Mouse (Mus musculus) midbrain, embryonic 13.5 days (tissue): Measurements from ENCODE around the gene Zmynd8. TPM values are rescaled to one million over a fixed set of nuclear protein-coding genes. Genes with fewer than 3 reads are reported as not detected.

ENCODE experiments used
- ATAC-seq: fragments of 200-750 bp; cut with Nextera tagmentation; 2 replicates; pipeline ENCODE4 v1.8.0; 2017; ENCODE audit warnings: mild to moderate bottlenecking, moderate TSS enrichment, moderate library complexity
- H3K27ac ChIP-seq: fragments of 300-500 bp; sonication (generic); 2 replicates; pipeline ENCODE4 v1.5.1; 2015; ENCODE audit warnings: inconsistent platforms, mild to moderate bottlenecking, moderate library complexity
- H3K27me3 ChIP-seq: fragments of 300-500 bp; sonication (generic); 2 replicates; pipeline ENCODE4 v1.6.1; 2015; ENCODE audit warnings: mild to moderate bottlenecking, inconsistent platforms
- H3K36me3 ChIP-seq: fragments of 300-500 bp; sonication (generic); 2 replicates; pipeline ENCODE4 v1.6.1; 2015; ENCODE audit warnings: mild to moderate bottlenecking, inconsistent platforms
- H3K4me1 ChIP-seq: fragments of 300-500 bp; sonication (generic); replicated peaks from 2 replicates; pipeline ENCODE4 v1.6.1; 2015; ENCODE audit warnings: inconsistent platforms
- H3K4me2 ChIP-seq: fragments of 300-500 bp; sonication (generic); replicated peaks from 2 replicates; pipeline ENCODE4 v1.6.1; 2015; ENCODE audit warnings: moderate library complexity, mild to moderate bottlenecking, inconsistent platforms
- H3K4me3 ChIP-seq: fragments of 300-500 bp; sonication (generic); replicated peaks from 2 replicates; pipeline ENCODE4 v1.5.1; 2015; ENCODE audit warnings: mild to moderate bottlenecking, inconsistent platforms
- H3K9ac ChIP-seq: fragments of 300-500 bp; sonication (generic); replicated peaks from 2 replicates; pipeline ENCODE4 v1.6.1; 2015; ENCODE audit warnings: mild to moderate bottlenecking, inconsistent platforms
- H3K9me3 ChIP-seq: fragments of 300-500 bp; sonication (generic); 2 replicates; pipeline ENCODE4 v1.6.1; 2016; ENCODE audit warnings: mild to moderate bottlenecking, inconsistent platforms
- WGBS: fragments of 180-500 bp; shearing (Covaris S2); methylation state at CpG from one replicate; pipeline ENCODE4 v1.1.7; 2015; 5-methylcytosine and 5-hydroxymethylcytosine counted together
- polyA plus RNA-seq: library from polyadenylated mRNA; unstranded; fragments of >200 nt; fragmentation: Nextera tagmentation; extraction: Ambion mirVana; gene quantifications from 2 replicates; pipeline ENCODE4 v1.2.1, GENCODE M21; 2015

Gene Zmynd8
- polyA plus RNA-seq, 1 experiment from 2014 or later: 86.8 TPM

DNA sequence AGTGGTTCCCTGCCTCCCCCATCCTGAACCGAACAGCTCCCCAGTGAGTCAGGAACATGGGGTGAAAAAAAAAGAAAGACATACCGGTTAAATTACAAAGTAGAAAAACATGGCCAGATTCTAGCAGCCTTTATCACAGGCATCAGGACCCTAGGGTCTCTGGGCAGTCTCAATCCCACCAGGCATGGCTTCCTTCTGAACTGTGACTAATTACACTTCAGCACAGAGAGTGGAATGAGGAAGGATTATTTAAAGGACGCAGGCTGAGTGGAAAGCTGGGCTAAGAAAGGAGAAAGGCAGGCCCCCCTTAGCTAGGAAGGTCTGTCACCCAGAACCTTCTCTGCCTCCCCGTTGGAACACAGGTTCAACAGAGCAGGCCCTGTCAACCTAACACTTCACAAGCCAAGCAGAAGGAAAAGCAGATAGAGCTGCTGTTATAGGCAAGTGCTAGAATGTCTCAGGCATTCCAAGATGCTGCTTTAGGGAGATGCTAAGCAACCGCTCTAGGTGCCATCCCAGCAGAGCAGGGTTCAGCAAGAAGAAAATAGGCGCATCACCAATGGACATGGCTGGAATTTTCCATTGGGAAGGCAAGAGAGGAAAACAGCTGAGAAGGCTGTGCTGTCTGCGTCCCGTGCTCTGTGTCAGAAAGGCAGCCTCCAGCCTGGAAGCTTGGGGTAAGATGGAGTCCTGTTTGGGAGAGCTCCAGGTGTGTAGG lies 22.5 kb downstream of the Zmynd8 start:
- Histone ChIP-seq H3K4me2 (peak overlapping the region; percentile 83), H3K4me1 (peaks cover 88% of the 10 kb centered on the region), H3K27ac (peak overlapping the region; percentile 93), H3K27me3 (no peaks in the 10 kb centered on the region), H3K9ac (peak overlapping the region; percentile 70), H3K9me3 (no peaks in the 10 kb centered on the region), H3K4me3 (0 out of 2 replicates have a peak overlapping the region, but pooled peaks have one; percentile 1), H3K36me3 (peaks cover 22% of the 10 kb centered on the region)
- WGBS: 36% methylated on average over 8 of the region's 8 CpGs
- no peak for ATAC-seq

DNA sequence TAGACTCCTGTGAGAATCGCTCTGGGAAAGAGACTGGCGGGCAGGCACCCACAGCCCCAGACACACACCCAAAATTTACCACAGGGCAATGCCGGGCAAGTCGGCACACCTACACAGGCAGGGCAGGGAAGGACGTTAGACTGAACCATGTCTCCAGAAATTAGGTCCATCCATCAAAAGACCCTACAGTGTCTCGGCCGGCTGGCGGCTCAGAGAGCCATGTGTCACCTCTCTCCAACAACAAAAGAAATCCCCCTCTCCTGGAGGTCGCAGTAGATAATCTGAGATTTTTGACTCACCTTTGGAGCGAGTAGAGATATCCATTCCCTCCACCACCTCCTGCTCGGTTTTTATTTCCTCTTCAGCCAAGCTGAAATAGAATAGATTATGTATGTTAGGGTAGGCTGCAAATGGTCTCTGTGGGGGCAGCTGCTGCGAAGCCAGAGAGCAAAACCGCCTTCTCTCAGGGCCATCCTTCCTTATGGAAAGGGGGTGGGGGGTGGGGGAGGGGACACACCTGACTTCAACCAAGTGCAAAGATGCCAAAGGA lies 23.3 kb downstream of the Zmynd8 start:
- peak; percentile 31 for ATAC-seq
- Histone ChIP-seq H3K36me3 (peaks cover 29% of the 10 kb centered on the region), H3K4me2 (peak overlapping the region; percentile 83), H3K9me3 (no peaks in the 10 kb centered on the region), H3K27me3 (no peaks in the 10 kb centered on the region), H3K4me3 (peak overlapping the region; percentile 20), H3K27ac (peak overlapping the region; percentile 93), H3K9ac (peak overlapping the region; percentile 70), H3K4me1 (peaks cover 82% of the 10 kb centered on the region)
- WGBS: 21% methylated on average over 13 of the region's 13 CpGs

GRCm38 (mm10) chr2:165874461-165875339 lies 24.1 kb downstream of the Zmynd8 start:
- 31% methylated on average over 13 of the region's 13 CpGs for WGBS
- peaks cover 35% of the 10 kb centered on the region for H3K36me3 ChIP-seq
- H3K27ac ChIP-seq: peak overlapping the region; percentile 93
- H3K4me2 ChIP-seq: peak overlapping the region; percentile 83
- no peaks in the 10 kb centered on the region for H3K9me3 ChIP-seq
- peaks cover 82% of the 10 kb centered on the region for H3K4me1 ChIP-seq
- peak overlapping the region; percentile 20 for H3K4me3 ChIP-seq
- ATAC-seq: peak; percentile 84
- H3K9ac ChIP-seq: peak overlapping the region; percentile 70
- H3K27me3 ChIP-seq: no peaks in the 10 kb centered on the region

GRCm38 (mm10) chr2:165873777-165874176 lies 25.0 kb downstream of the Zmynd8 start:
- Histone ChIP-seq H3K36me3 (peaks cover 41% of the 10 kb centered on the region), H3K27me3 (no peaks in the 10 kb centered on the region), H3K9ac (no peak overlapping the region), H3K4me2 (no peak overlapping the region), H3K4me3 (no peak overlapping the region), H3K9me3 (no peaks in the 10 kb centered on the region), H3K4me1 (peaks cover 82% of the 10 kb centered on the region), H3K27ac (0 out of 2 replicates have a peak overlapping the region, but pooled peaks have one; percentile 93)
- no peak for ATAC-seq
- WGBS: 61% methylated on average over 3 of the region's 3 CpGs

DNA sequence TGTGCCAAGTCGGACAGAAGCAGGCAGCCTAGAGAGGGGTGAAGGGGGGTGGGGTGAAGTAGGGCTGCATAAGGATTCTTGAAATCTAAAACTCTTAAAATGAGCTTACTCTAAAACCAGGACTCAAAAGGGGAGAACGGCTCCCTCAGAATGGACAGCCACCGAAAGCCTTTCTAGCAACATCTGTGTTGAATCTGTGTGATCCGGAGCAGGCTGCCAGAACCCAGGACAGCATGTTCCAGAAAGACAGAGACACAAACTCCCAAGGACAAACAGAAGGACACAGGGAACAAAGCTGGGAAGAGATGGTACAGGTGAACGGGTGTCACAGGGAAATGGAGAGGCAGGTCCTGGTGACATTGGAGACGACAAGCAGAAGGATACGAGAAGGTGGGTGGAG lies 25.6 kb downstream of the Zmynd8 start:
- Histone ChIP-seq H3K4me3 (no peak overlapping the region), H3K4me1 (peaks cover 83% of the 10 kb centered on the region), H3K4me2 (no peak overlapping the region), H3K9ac (no peak overlapping the region), H3K9me3 (no peaks in the 10 kb centered on the region), H3K36me3 (peaks cover 41% of the 10 kb centered on the region), H3K27ac (peak overlapping the region; percentile 15; the same call in 1 of the 2 replicates), H3K27me3 (no peaks in the 10 kb centered on the region)
- no peak for ATAC-seq
- 88% methylated on average over 7 of the region's 7 CpGs for WGBS

- no peaks in the 10 kb centered on the region for H3K9me3 ChIP-seq
- no peak overlapping the region for H3K9ac ChIP-seq
- no peaks in the 10 kb centered on the region for H3K27me3 ChIP-seq
- H3K4me3 ChIP-seq: no peak overlapping the region
- H3K4me2 ChIP-seq: no peak overlapping the region
- H3K36me3 ChIP-seq: peaks cover 42% of the 10 kb centered on the region
- ATAC-seq: no peak
- H3K4me1 ChIP-seq: peaks cover 78% of the 10 kb centered on the region
- 76% methylated on average over 1 of the region's 1 CpGs for WGBS
- 0 out of 2 replicates have a peak overlapping the region, but pooled peaks have one; percentile 87 for H3K27ac ChIP-seq
Measured at GRCm38 (mm10) chr2:165869257-165869656, 29.6 kb downstream of the Zmynd8 start.

DNA sequence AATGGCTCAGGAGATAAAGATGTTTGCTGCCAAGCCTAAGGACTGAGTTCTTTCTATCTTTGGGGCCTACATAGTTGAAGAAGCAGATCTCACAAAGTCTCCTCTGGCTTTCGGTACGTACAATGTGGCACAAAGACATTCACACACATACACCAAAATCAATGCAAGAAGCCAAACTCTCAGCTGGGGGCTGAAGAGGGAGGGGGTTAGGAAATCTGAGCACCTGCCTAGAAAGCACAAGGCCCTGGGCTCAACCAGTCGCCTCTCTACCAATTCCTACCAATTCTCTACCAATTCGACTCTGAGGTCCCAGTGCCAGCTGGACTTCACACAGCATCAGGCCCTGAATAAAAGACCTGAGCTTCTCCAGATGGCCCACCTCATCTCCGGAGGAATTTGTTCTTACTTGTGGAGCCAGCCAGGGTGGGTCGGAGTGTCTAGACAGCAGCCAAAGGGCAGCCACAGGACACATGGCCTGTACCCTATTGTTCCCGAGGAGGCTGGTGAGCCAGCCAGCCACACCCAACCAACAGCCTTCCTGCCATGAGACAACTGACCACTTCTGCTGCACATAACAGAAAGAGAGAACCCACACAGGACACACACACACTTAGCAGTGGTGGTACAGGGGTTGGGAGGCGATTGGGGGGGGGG lies 30.2 kb downstream of the Zmynd8 start:
- H3K4me1 ChIP-seq: peaks cover 78% of the 10 kb centered on the region
- no peak for ATAC-seq

DNA sequence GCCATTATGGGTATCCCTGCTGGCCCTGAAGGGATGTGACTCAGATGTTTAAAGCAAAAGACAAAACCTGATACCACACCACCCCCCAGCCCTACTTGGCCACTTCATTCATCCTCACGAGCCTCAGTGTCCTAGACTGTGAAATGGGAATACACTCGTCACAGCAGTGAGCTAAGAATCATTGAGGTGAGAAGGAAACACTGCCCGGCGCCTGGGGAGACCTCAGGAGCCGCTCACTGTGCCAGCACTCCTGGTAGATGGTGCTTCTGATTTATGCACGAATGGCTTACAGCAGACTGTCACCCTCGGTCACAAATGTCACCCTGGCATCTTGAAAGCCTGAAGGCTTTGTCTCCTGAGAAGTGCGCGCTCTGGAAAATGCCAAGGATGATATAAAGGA lies 31.3 kb downstream of the Zmynd8 start:
- Histone ChIP-seq H3K4me1 (peaks cover 79% of the 10 kb centered on the region), H3K4me3 (no peak overlapping the region), H3K9me3 (no peaks in the 10 kb centered on the region), H3K27me3 (no peaks in the 10 kb centered on the region), H3K4me2 (peak overlapping the region; percentile 29; the same call in 1 of the 2 replicates), H3K36me3 (peaks cover 29% of the 10 kb centered on the region), H3K27ac (peak overlapping the region; percentile 87), H3K9ac (peak overlapping the region; percentile 52)
- peak; percentile 21; the same call in 1 of the 2 replicates for ATAC-seq
- WGBS: 75% methylated on average over 9 of the region's 9 CpGs

More for the DNA sequence above, 30.2 kb downstream of the Zmynd8 start:
- 69% methylated on average over 8 of the region's 8 CpGs for WGBS
- no peak overlapping the region for H3K9ac ChIP-seq
- no peaks in the 10 kb centered on the region for H3K9me3 ChIP-seq
- peak overlapping the region; percentile 87 for H3K27ac ChIP-seq
- no peak overlapping the region for H3K4me3 ChIP-seq
- no peak overlapping the region for H3K4me2 ChIP-seq
- H3K27me3 ChIP-seq: no peaks in the 10 kb centered on the region
- H3K36me3 ChIP-seq: peaks cover 36% of the 10 kb centered on the region

GRCm38 (mm10) chr2:165866951-165867387 lies 31.8 kb downstream of the Zmynd8 start:
- peak overlapping the region; percentile 52 for H3K9ac ChIP-seq
- peak overlapping the region; percentile 29; the same call in 1 of the 2 replicates for H3K4me2 ChIP-seq
- no peaks in the 10 kb centered on the region for H3K9me3 ChIP-seq
- ATAC-seq: peak; percentile 59; the same call in 1 of the 2 replicates
- H3K27ac ChIP-seq: peak overlapping the region; percentile 87
- H3K36me3 ChIP-seq: peaks cover 28% of the 10 kb centered on the region
- no peak overlapping the region for H3K4me3 ChIP-seq
- peaks cover 82% of the 10 kb centered on the region for H3K4me1 ChIP-seq
- WGBS: 25% methylated on average over 12 of the region's 12 CpGs
- no peaks in the 10 kb centered on the region for H3K27me3 ChIP-seq

DNA sequence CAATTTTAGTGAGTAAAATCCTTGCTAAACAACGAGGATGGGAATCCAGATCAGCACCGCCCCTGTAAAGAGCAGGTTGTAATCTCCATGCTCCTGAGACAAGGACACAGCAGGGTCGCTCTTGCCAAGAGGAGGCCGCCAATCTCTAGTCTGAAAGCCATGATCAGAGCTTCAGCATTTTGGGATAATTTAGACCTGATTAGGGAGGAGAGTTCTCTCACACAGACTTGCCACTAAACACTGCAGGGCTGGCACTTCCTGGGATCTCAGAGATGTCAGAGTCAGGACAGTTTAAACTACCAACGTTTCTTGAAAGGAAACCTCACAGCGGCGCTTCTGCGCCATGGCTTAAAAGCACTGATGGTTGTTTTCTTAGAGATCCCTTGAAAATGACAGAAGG lies 32.4 kb downstream of the Zmynd8 start:
- Histone ChIP-seq H3K27ac (peak overlapping the region; percentile 87), H3K27me3 (no peaks in the 10 kb centered on the region), H3K4me2 (peak overlapping the region; percentile 29; the same call in 1 of the 2 replicates), H3K4me3 (no peak overlapping the region), H3K9ac (peak overlapping the region; percentile 52), H3K36me3 (peaks cover 28% of the 10 kb centered on the region), H3K9me3 (no peaks in the 10 kb centered on the region), H3K4me1 (peaks cover 83% of the 10 kb centered on the region)
- WGBS: 27% methylated on average over 8 of the region's 8 CpGs
- ATAC-seq: no peak

DNA sequence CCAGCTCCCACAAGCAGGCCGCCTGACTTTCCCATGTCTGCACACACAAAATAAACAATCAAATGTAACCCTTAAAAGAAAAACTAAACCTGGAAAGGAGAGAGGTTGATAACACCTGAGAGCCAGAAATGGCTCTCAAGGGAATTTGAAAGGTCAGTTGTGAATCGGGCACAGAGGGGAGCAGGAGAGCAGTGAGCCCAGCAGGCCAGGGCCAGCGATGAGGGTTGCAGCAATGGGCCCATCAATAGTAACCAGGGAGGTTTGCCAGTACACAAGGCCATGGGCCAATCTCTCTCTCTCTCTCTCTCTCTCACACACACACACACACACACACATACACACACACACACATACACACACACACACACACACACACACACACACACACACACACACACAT lies 34.0 kb downstream of the Zmynd8 start:
- Histone ChIP-seq H3K9ac (0 out of 2 replicates have a peak overlapping the region, but pooled peaks have one; percentile 23), H3K4me2 (no peak overlapping the region), H3K9me3 (no peaks in the 10 kb centered on the region), H3K27me3 (no peaks in the 10 kb centered on the region), H3K4me1 (peaks cover 80% of the 10 kb centered on the region), H3K27ac (no peak overlapping the region), H3K36me3 (peaks cover 15% of the 10 kb centered on the region), H3K4me3 (no peak overlapping the region)
- no peak for ATAC-seq
- 81% methylated on average over 3 of the region's 3 CpGs for WGBS
